Mouse (Mus musculus): ENCODE measurements around the gene Atp1b2. TPM values are rescaled to one million over a fixed set of nuclear protein-coding genes. Genes with fewer than 3 reads are reported as not detected.

The Atp1b2 gene
- 11.6 and 60.5 TPM in 2 replicates for polyA plus RNA-seq (2012; rRNA removed; ENCODE audit: low replicate concordance)

GRCm38 (mm10) chr11:69605726-69606490, at the start of gene Atp1b2:
Gene Atp1b2, minus strand, starts transcription at chr11:69605942.

DNA sequence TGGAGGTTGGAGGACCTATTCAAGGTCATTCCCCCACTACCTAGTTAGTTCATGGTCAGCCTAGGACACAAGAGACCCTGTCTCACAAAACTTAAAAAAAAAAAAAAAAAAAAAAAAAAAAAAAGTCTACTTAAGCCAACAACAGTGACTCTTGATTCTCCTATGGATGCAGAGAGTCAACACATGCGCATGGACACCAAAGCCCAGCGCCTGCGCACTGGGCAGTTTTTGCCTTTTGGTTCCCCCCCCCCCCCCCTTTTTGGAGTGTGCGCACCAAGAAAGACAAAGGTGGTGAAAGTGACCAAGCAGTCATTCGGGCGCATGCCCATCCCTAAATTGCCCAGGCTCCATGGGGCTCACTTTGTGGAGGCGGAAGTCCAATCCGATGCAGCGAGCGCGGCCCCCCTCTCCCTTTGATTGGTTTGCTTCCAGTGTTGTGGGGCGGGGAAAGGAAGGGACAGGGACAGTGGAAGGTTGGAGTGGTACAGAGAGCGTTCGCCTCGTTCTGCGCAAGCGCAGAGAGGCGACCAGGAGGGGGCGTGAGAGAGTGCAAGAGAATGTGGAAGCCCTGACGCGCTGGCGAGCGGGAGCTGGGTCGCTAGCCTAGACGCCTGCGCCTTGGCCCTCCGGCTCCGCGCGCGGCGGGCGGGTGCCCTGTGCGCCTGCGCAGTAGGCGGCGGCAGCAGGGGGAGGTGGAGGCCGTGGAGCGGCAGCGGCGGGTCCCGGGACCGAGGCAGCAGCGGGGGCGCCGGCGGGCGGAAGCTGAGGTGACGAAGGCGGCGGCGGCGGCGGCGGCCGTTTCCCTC, 26.7 kb upstream of the Atp1b2 start, which contains the start of gene Fxr2:
Gene Fxr2, plus strand, starts transcription at position 707 of the 806 bp plus-strand sequence.

GRCm38 (mm10) chr11:69621571-69622268, 16.0 kb upstream of the Atp1b2 start, which contains the start of gene Sat2:
Gene Sat2, plus strand, starts transcription at chr11:69622024.

DNA sequence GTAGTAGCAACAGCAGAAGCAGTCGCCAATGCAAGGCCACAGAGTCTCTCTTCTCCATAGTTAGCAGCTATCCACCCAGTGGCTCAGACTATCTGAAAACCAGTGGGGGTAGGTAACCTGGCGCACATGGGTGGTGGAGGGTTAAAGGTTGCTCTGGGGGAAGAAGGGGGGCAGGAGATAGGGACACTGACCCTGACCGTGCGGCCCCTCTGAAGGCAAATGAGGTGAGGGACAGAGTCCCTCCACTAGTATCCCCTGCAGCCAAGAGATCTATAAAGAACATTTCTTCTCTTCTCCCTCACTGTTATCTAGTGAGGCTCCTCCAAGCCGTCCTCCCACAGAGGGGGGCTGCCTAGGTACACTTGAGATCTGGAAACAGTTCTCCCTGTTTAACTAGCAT, 12.1 kb upstream of the Atp1b2 start, which contains the start of gene Shbg:
Gene Shbg, minus strand, starts transcription at position 101 of the 400 bp plus-strand sequence.

DNA sequence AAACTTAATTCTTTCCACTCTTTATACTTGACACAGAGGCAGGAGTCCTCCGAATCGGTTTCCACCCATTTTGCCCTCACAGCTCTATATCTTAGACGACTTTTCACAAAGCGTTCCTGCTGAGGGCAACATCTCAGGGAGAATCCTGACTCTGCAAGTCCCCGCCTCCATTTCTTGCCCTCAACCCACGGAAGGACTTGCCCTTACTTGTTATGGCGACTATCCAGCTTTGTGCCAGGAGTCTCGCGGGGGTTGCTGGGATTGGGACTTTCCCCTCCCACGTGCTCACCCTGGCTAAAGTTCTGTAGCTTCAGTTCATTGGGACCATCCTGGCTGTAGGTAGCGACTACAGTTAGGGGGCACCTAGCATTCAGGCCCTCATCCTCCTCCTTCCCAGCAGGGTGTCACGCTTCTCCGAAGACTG, 25.6 kb downstream of the Atp1b2 start, which contains the start of the genes Wrap53 and Trp53:
Gene Wrap53, minus strand, starts transcription at position 165 of the 424 bp plus-strand sequence.
Gene Trp53, plus strand, starts transcription at position 269 of the 424 bp plus-strand sequence.

GRCm38 (mm10) chr11:69559851-69560765, 45.6 kb downstream of the Atp1b2 start, which contains the start of gene Efnb3:
Gene Efnb3, minus strand, starts transcription at chr11:69560205.

Other genes with a start within 250 kb of the Atp1b2 start
- 109 and 197 TPM in 2 replicates for gene Chd3, start 236.5 kb downstream of the Atp1b2 start, polyA plus RNA-seq (2012; rRNA removed; ENCODE audit: low replicate concordance)
- gene Naa38, start 210.5 kb downstream of the Atp1b2 start, polyA plus RNA-seq (2012; rRNA removed; ENCODE audit: low replicate concordance): 151 and 175 TPM in 2 replicates
- 17.6 and 18.6 TPM in 2 replicates for gene Cyb5d1, start 210.3 kb downstream of the Atp1b2 start, polyA plus RNA-seq (2012; rRNA removed; ENCODE audit: low replicate concordance)
- 51.2 and 75.7 TPM in 2 replicates for gene Tmem88, start 207.7 kb downstream of the Atp1b2 start, polyA plus RNA-seq (2012; rRNA removed; ENCODE audit: low replicate concordance)
- gene Kdm6b, start 192.3 kb downstream of the Atp1b2 start, polyA plus RNA-seq (2012; rRNA removed; ENCODE audit: low replicate concordance): 8.2 and 21.0 TPM in 2 replicates
- 0.20 and 0.27 TPM in 2 replicates for gene Dnah2, start 56.8 kb downstream of the Atp1b2 start, polyA plus RNA-seq (2012; rRNA removed; ENCODE audit: low replicate concordance)
- 1.1 and 2.5 TPM in 2 replicates for gene Efnb3, start 45.7 kb downstream of the Atp1b2 start, polyA plus RNA-seq (2012; rRNA removed; ENCODE audit: low replicate concordance)
- 19.0 and 19.8 TPM in 2 replicates for gene Wrap53, start 25.7 kb downstream of the Atp1b2 start, polyA plus RNA-seq (2012; rRNA removed; ENCODE audit: low replicate concordance)
- 122 and 145 TPM in 2 replicates for gene Trp53, start 25.6 kb downstream of the Atp1b2 start, polyA plus RNA-seq (2012; rRNA removed; ENCODE audit: low replicate concordance)
- 0.08 TPM in 1 of 2 replicates, not detected in the other for gene Shbg, start 12.0 kb upstream of the Atp1b2 start, polyA plus RNA-seq (2012; rRNA removed; ENCODE audit: low replicate concordance)
- gene Sat2, start 16.1 kb upstream of the Atp1b2 start, polyA plus RNA-seq (2012; rRNA removed; ENCODE audit: low replicate concordance): 2.1 and 6.7 TPM in 2 replicates
- gene Fxr2, start 27.0 kb upstream of the Atp1b2 start, polyA plus RNA-seq (2012; rRNA removed; ENCODE audit: low replicate concordance): 50.5 and 57.2 TPM in 2 replicates
- 0.66 and 1.1 TPM in 2 replicates for gene Sox15, start 49.4 kb upstream of the Atp1b2 start, polyA plus RNA-seq (2012; rRNA removed; ENCODE audit: low replicate concordance)
- 139 and 176 TPM in 2 replicates for gene Mpdu1, start 56.7 kb upstream of the Atp1b2 start, polyA plus RNA-seq (2012; rRNA removed; ENCODE audit: low replicate concordance)
- 76.8 and 80.0 TPM in 2 replicates for gene Cd68, start 60.2 kb upstream of the Atp1b2 start, polyA plus RNA-seq (2012; rRNA removed; ENCODE audit: low replicate concordance)
- 199 and 324 TPM in 2 replicates for gene Eif4a1, start 66.5 kb upstream of the Atp1b2 start, polyA plus RNA-seq (2012; rRNA removed; ENCODE audit: low replicate concordance)
- gene Senp3, start 76.1 kb upstream of the Atp1b2 start, polyA plus RNA-seq (2012; rRNA removed; ENCODE audit: low replicate concordance): 40.2 and 91.5 TPM in 2 replicates
- 5.2 and 9.5 TPM in 2 replicates for gene Tnfsf13, start 79.8 kb upstream of the Atp1b2 start, polyA plus RNA-seq (2012; rRNA removed; ENCODE audit: low replicate concordance)
- gene Tnfsf12, start 89.9 kb upstream of the Atp1b2 start, polyA plus RNA-seq (2012; rRNA removed; ENCODE audit: low replicate concordance): 48.2 and 64.3 TPM in 2 replicates
- gene Tnfsfm13, start 90.2 kb upstream of the Atp1b2 start, polyA plus RNA-seq (2012; rRNA removed; ENCODE audit: low replicate concordance): 8.4 and 11.1 TPM in 2 replicates
- 18.0 and 27.0 TPM in 2 replicates for gene Polr2a, start 152.7 kb upstream of the Atp1b2 start, polyA plus RNA-seq (2012; rRNA removed; ENCODE audit: low replicate concordance)
- not detected in 2 replicates for gene Slc35g3, start 156.0 kb upstream of the Atp1b2 start, polyA plus RNA-seq (2012; rRNA removed; ENCODE audit: low replicate concordance)
- gene Zbtb4, start 160.0 kb upstream of the Atp1b2 start, polyA plus RNA-seq (2012; rRNA removed; ENCODE audit: low replicate concordance): 47.2 and 88.9 TPM in 2 replicates
- 14.0 and 38.5 TPM in 2 replicates for gene Chrnb1, start 190.0 kb upstream of the Atp1b2 start, polyA plus RNA-seq (2012; rRNA removed; ENCODE audit: low replicate concordance)
- gene Fgf11, start 195.9 kb upstream of the Atp1b2 start, polyA plus RNA-seq (2012; rRNA removed; ENCODE audit: low replicate concordance): 11.4 and 13.5 TPM in 2 replicates
- gene Tmem102, start 199.7 kb upstream of the Atp1b2 start, polyA plus RNA-seq (2012; rRNA removed; ENCODE audit: low replicate concordance): 4.5 and 10.8 TPM in 2 replicates
- not detected in 2 replicates for gene Gm39566, start 209.4 kb upstream of the Atp1b2 start, polyA plus RNA-seq (2012; rRNA removed; ENCODE audit: low replicate concordance)
- not detected in 2 replicates for gene Spem2, start 212.5 kb upstream of the Atp1b2 start, polyA plus RNA-seq (2012; rRNA removed; ENCODE audit: low replicate concordance)
- 0.19 and 0.35 TPM in 2 replicates for gene Spem1, start 216.2 kb upstream of the Atp1b2 start, polyA plus RNA-seq (2012; rRNA removed; ENCODE audit: low replicate concordance)
- gene Nlgn2, start 231.8 kb upstream of the Atp1b2 start, polyA plus RNA-seq (2012; rRNA removed; ENCODE audit: low replicate concordance): 23.5 and 39.4 TPM in 2 replicates
- gene Tmem256, start 232.6 kb upstream of the Atp1b2 start, polyA plus RNA-seq (2012; rRNA removed; ENCODE audit: low replicate concordance): 180 and 280 TPM in 2 replicates
- gene Plscr3, start 240.4 kb upstream of the Atp1b2 start, polyA plus RNA-seq (2012; rRNA removed; ENCODE audit: low replicate concordance): 125 and 161 TPM in 2 replicates

Measured in mammary gland, adult 2 months (tissue).